Mouse (Mus musculus) bone marrow, adult 2 months (tissue): ENCODE data around the gene Nav1.

ENCODE experiments used
- CTCF ChIP-seq: fragments of 200-500 bp; IDR thresholded peaks from 2 replicates; pipeline ENCODE4 v1.5.1; 2011; ENCODE audit warnings: low read length, control low read depth; ENCODE audit not compliant: control insufficient read depth, insufficient read depth
- POLR2A ChIP-seq: fragments of 200-500 bp; IDR thresholded peaks from 2 replicates; pipeline ENCODE4 v1.6.1; 2011; ENCODE audit warnings: low read depth, mild to moderate bottlenecking, control low read depth, low read length, borderline replicate concordance; ENCODE audit not compliant: control insufficient read depth

- TF ChIP-seq CTCF: no peak
- no peak for TF ChIP-seq POLR2A
Observed at GRCm38 (mm10) chr1:135524518-135524860, 82.6 kb downstream of the Nav1 start.
